Mouse (Mus musculus) lung, adult 2 months (tissue): ENCODE results near the gene Klk5.

Experiments
- CTCF ChIP-seq: fragments of 200-500 bp; IDR thresholded peaks from 2 replicates; pipeline ENCODE4 v1.5.1; 2011; ENCODE audit warnings: mild to moderate bottlenecking, low read length, control low read depth; ENCODE audit not compliant: insufficient read depth
- POLR2A ChIP-seq: fragments of 200-500 bp; IDR thresholded peaks from 2 replicates; pipeline ENCODE4 v1.6.1; 2011; ENCODE audit warnings: low read depth, mild to moderate bottlenecking, control low read depth, low read length, borderline replicate concordance; ENCODE audit errors: extremely low read depth

DNA sequence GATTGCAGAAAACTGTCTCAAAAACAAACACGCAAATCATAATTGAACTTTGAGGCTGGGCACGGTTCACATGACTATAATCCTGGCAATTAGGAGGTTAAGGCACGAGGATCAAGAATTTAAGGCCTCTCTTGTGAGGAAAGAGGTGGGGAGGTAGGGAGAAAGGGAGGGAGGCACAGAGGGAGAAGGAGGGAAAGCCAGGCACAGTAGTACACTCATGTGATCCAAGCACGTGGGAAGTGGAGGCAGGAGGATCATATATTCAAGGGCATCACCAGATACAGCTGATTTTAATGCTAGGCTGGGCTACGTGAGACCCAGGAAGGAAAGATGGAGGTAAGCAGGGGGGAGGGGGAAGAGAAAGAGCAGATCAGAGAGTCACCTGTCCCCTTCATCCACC lies 49.6 kb downstream of the Klk5 start:
- TF ChIP-seq CTCF: no peak
- TF ChIP-seq POLR2A: no peak
